ENCODE assay signal across 9 mouse cellular contexts in the genomic region with DNA sequence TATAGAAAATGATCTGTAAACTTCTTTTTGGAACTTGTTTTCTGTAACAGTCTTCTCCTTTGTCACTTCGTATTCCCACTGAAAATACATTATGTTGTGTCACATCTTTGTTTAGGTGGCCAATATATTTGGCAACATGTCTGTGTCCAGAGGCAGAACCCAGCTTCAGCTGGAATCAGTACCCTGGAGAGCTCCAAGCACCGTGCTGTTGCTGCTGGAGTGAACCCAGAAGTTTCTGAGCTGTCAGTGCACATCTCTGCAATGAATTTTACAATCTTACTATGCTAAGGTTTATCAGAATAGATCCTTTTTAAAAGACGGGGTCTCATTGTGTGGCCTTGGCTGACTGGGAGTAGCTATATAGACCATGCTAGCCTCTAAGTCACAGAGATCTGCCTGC. TPM values are rescaled to one million over a fixed set of nuclear protein-coding genes. Genes with fewer than 3 reads are reported as not detected.
A peak's percentile ranks its signal among the peaks of the same experiment; 100 is the strongest.
DNase-seq lines count a peak whose midpoint lies in the region; ATAC-seq and TF ChIP-seq lines count a peak whose summit lies in the region.
"Had no signal": no experiment of that assay in that cellular context is flagged by ENCODE, and none has a peak within 500 bp of the region (broad histone marks: within the 10 kb centered on the region; RNA-seq: fewer than 3 reads in every experiment).

No protein-coding gene starts in this region.

- no peak overlapping the region for H3K9ac ChIP-seq in CH12.LX (ENCODE audit: insufficient read depth, low read depth)
- H3K9ac ChIP-seq in liver, embryonic 13.5 days: no peak overlapping the region
- H3K9ac ChIP-seq: hindbrain, embryonic 15.5 days had no signal

- TF ChIP-seq CTCF in CH12.LX (conservative IDR thresholded peaks at IDR 0.05 in 1 of 2, IDR thresholded peaks at IDR 0.05 in 1 of 2; ENCODE audit: low read depth in 2 of 2, low read length in 2 of 2): no peak

- H3K4me2 ChIP-seq in CH12.LX (ENCODE audit: insufficient read depth, low read depth, poor library complexity, severe bottlenecking): no peak overlapping the region
- H3K4me2 ChIP-seq in liver, embryonic 13.5 days: no peak overlapping the region
- H3K4me2 ChIP-seq: hindbrain, embryonic 15.5 days had no signal

- dilution Hi-C loops in CH12.LX (cut with MboI; ENCODE audit: extremely low pct_ligation_motif_present, extremely low pct_unique_long_range_greater_than_20kb, low sequenced_read_pairs): no loop called here

- peaks cover 0 to 3% of the 10 kb centered on the region in 2 experiments; a peak in 2 of 4 replicates for H3K4me1 ChIP-seq in CH12.LX (ENCODE audit: control insufficient read depth in 1 of 2, insufficient read depth in 2 of 2)
- H3K4me1 ChIP-seq in liver, embryonic 13.5 days (replicated peaks): no peaks in the 10 kb centered on the region
- H3K4me1 ChIP-seq: hindbrain, embryonic 15.5 days had no signal

- peak; percentile 66 to 78 for DNase-seq in heart, postnatal 10 days
- DNase-seq in heart, postnatal 25 days (ENCODE audit: low spot score): no peak
- peak; percentile 24 for DNase-seq in CH12.LX (ENCODE audit: extremely low read depth)
- peak; percentile 68 for DNase-seq in embryo, embryonic 10.5 days (ENCODE audit: low spot score)
- peak; percentile 2 for DNase-seq in liver, embryonic 13.5 days
- no peak for DNase-seq in frontal cortex, adult 2 months (ENCODE audit: extremely low spot score in 1 of 2, low spot score in 1 of 2)
- no peak for DNase-seq in right cerebral cortex, adult 18-20 months
- no peak for DNase-seq in left cerebral cortex, adult 8-10 months (ENCODE audit: low spot score in 2 of 2)

- no peak overlapping the region for H3K4me3 ChIP-seq in CH12.LX (replicated peaks in 1 of 3; ENCODE audit: low read depth in 2 of 3, low read length in 2 of 3, poor library complexity in 1 of 3)
- no peak overlapping the region for H3K4me3 ChIP-seq in liver, embryonic 13.5 days (replicated peaks)
- H3K4me3 ChIP-seq: hindbrain, embryonic 15.5 days had no signal

- TF ChIP-seq RAD21 in CH12.LX (IDR thresholded peaks at IDR 0.05; ENCODE audit: low read depth, low read length): no peak

- no peak for ATAC-seq in liver, embryonic 13.5 days (ENCODE audit: low read depth)

- no peaks in the 10 kb centered on the region for H3K27me3 ChIP-seq in CH12.LX (replicated peaks)
- no peaks in the 10 kb centered on the region for H3K27me3 ChIP-seq in liver, embryonic 13.5 days
- H3K27me3 ChIP-seq: hindbrain, embryonic 15.5 days had no signal

- WGBS in liver, embryonic 13.5 days (ENCODE audit: insufficient replicate concordance): 24% methylated on average over 3 of the region's 3 CpGs

- in situ Hi-C loops in CH12.LX (cut with MboI; ENCODE audit: low pct_ligation_motif_present, low pct_unique_long_range_greater_than_20kb, low sequenced_read_pairs): no loop called here

- intact Hi-C loops in heart, postnatal 10 days (cut with DNase I): loop anchor here (5.0 kb wide), 2 partner anchors 33 to 48 kb away; partner anchors contain the start of gene Gm17482
- intact Hi-C loops in heart, postnatal 25 days (cut with DNase I): loop anchor here (5.0 to 10.0 kb wide), 2 partner anchors 38 to 176 kb away; no protein-coding TSS in a partner anchor

- no peak for TF ChIP-seq EP300 in CH12.LX (IDR thresholded peaks at IDR 0.05; ENCODE audit: low read length)

- H3K9me3 ChIP-seq in CH12.LX (replicated peaks; ENCODE audit: low read length): no peaks in the 10 kb centered on the region
- H3K9me3 ChIP-seq in liver, embryonic 13.5 days (replicated peaks): no peaks in the 10 kb centered on the region
- H3K9me3 ChIP-seq: hindbrain, embryonic 15.5 days had no signal

- no peak overlapping the region for H3K27ac ChIP-seq in CH12.LX (ENCODE audit: insufficient read depth, low read depth)
- H3K27ac ChIP-seq in liver, embryonic 13.5 days: no peak overlapping the region
- H3K27ac ChIP-seq: hindbrain, embryonic 15.5 days had no signal

- no peaks in the 10 kb centered on the region for H3K36me3 ChIP-seq in CH12.LX (replicated peaks in 1 of 2; ENCODE audit: control insufficient read depth in 1 of 2, insufficient read depth in 1 of 2, low read length in 1 of 2)
- no peaks in the 10 kb centered on the region for H3K36me3 ChIP-seq in liver, embryonic 13.5 days
- H3K36me3 ChIP-seq: hindbrain, embryonic 15.5 days had no signal

- no peaks in the 10 kb centered on the region for H3K79me2 ChIP-seq in CH12.LX (replicated peaks; ENCODE audit: control insufficient read depth, extremely low read depth, insufficient read depth, poor library complexity, severe bottlenecking)

- no peak for TF ChIP-seq POLR2A in CH12.LX (IDR thresholded peaks at IDR 0.05; ENCODE audit: low read depth, low read length)

TF ChIP-seq in CH12.LX, 34 proteins besides CTCF, POLR2A, EP300 and RAD21:
- TF ChIP-seq E2F4 (IDR thresholded peaks at IDR 0.05; ENCODE audit: insufficient replicate concordance, low read depth, low read length) (no peak), MXI1 (IDR thresholded peaks at IDR 0.05; ENCODE audit: low read depth, low read length) (peak; percentile 63; the same call in 1 of the 2 replicates), ELF1 (IDR thresholded peaks at IDR 0.05; ENCODE audit: low read depth, low read length) (no peak), JUND (conservative IDR thresholded peaks at IDR 0.05; ENCODE audit: low read depth, low read length) (no peak), IRF4 (IDR thresholded peaks at IDR 0.05; ENCODE audit: low read depth, low read length) (no peak), MAX (IDR thresholded peaks at IDR 0.05; ENCODE audit: low read length) (no peak)

RNA-seq across cellular contexts. Expression of gene Syn2, which starts 44.1 kb away (rescaled TPM):
- 1 to 10 TPM; 4.7 to 4.8 TPM for total RNA-seq in heart, postnatal 10 days (2021)
- 1 to 10 TPM; 4.5 to 5.8 TPM for total RNA-seq in heart, postnatal 25 days (2021)
- total RNA-seq in CH12.LX (2012; rRNA removed): 0.55 and 0.59 TPM in 2 replicates
- 1.2 and 1.6 TPM in 2 replicates for total RNA-seq in CH12.LX (2014; rRNA removed)
- 1.2 and 1.3 TPM in 2 replicates for polyA plus RNA-seq in CH12.LX (2012; ENCODE audit: insufficient read length, low read depth)
- 0.08 and 0.09 TPM in 2 replicates for polyA plus RNA-seq in liver, embryonic 13.5 days (2015; fragmentation: Nextera tagmentation; extraction: Ambion mirVana)
- polyA plus RNA-seq in frontal cortex, adult 2 months (2012; rRNA removed): 385 and 411 TPM in 2 replicates
- 100 to 1,000 TPM; 393 to 448 (median 420) TPM for total RNA-seq in left cerebral cortex, adult 8-10 months (2022)

RNA-seq across cellular contexts. Expression of gene Gm17482, which starts 48.3 kb away (rescaled TPM):
- not detected for total RNA-seq in heart, postnatal 10 days (2021)
- total RNA-seq in heart, postnatal 25 days (2021): not detected
- not detected in 2 replicates for total RNA-seq in CH12.LX (2012; rRNA removed)
- total RNA-seq in CH12.LX (2014; rRNA removed): not detected in 2 replicates
- not detected in 2 replicates for polyA plus RNA-seq in CH12.LX (2012; ENCODE audit: insufficient read length, low read depth)
- not detected in 2 replicates for polyA plus RNA-seq in liver, embryonic 13.5 days (2015; fragmentation: Nextera tagmentation; extraction: Ambion mirVana)
- not detected in 2 replicates for polyA plus RNA-seq in frontal cortex, adult 2 months (2012; rRNA removed)
- total RNA-seq in left cerebral cortex, adult 8-10 months (2022): not detected
- polyA plus RNA-seq: hindbrain, embryonic 15.5 days had no signal

Comparison
In these comparisons a context has a peak if more than half of its experiments do, and no peak if none do; other contexts are left out.
1. DNase-seq: peak in heart, postnatal 10 days (2 of 2), CH12.LX (single experiment), embryo, embryonic 10.5 days (single experiment) and liver, embryonic 13.5 days (single experiment); none in heart, postnatal 25 days (single experiment), frontal cortex, adult 2 months (0 of 2), right cerebral cortex, adult 18-20 months (single experiment) and left cerebral cortex, adult 8-10 months (0 of 2).
2. RNA of gene Syn2, which starts 44.1 kb away (total RNA-seq): 393 to 448 TPM in left cerebral cortex, adult 8-10 months; 4.5 to 5.8 TPM in heart, postnatal 25 days, 4.7 to 4.8 TPM in heart, postnatal 10 days and 0.55 to 1.6 TPM in CH12.LX; every median in the first group is over 10 times any median in the second.